Mouse (Mus musculus) testis, adult 2 months (tissue): Measurements from ENCODE around the gene Fam161a.

Experiments used
- CTCF ChIP-seq: fragments of 200-500 bp; IDR thresholded peaks from 2 replicates; pipeline ENCODE4 v1.5.1; 2012; ENCODE audit warnings: low read depth, mild to moderate bottlenecking, inconsistent platforms, low read length, moderate library complexity; ENCODE audit not compliant: control insufficient read depth, insufficient read depth, insufficient replicate concordance
- POLR2A ChIP-seq: fragments of 200-500 bp; IDR thresholded peaks from 2 replicates; pipeline ENCODE4 v1.6.1; 2012; ENCODE audit warnings: low read depth, mild to moderate bottlenecking, inconsistent platforms, low read length, moderate library complexity; ENCODE audit not compliant: control insufficient read depth

DNA sequence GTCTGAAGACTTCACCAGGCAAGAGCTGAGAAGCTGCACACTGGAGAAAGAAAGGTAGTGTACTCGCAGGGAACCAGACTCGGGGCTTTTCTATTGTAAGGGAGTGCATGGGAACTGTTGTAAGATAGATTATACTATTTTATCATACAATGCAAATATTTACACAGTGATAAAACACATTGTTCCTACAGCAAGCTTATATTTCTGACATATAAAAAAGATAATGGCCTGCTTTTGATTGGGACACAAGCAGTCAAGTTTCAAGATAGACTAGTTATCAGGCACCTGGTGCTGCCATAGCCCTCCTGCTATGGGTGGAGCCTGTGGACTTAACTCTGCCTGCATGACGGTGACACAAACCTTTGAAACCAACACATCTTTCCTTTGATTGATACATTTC, 21.6 kb downstream of the Fam161a start:
- TF ChIP-seq CTCF = no peak
- no peak for TF ChIP-seq POLR2A
